Mouse (Mus musculus) cerebellum, adult 2 months (tissue): ENCODE data around the gene Elovl5.

ENCODE experiments used
- CTCF ChIP-seq: fragments of 200-500 bp; IDR thresholded peaks from 2 replicates; pipeline ENCODE4 v1.5.1; 2011; ENCODE audit warnings: low read depth, mild to moderate bottlenecking, control low read depth, low read length, moderate library complexity, borderline replicate concordance; ENCODE audit not compliant: insufficient read depth
- POLR2A ChIP-seq: fragments of 200-500 bp; IDR thresholded peaks from 2 replicates; pipeline ENCODE4 v1.6.1; 2011; ENCODE audit warnings: low read length, control low read depth, borderline replicate concordance; ENCODE audit not compliant: insufficient read depth

DNA sequence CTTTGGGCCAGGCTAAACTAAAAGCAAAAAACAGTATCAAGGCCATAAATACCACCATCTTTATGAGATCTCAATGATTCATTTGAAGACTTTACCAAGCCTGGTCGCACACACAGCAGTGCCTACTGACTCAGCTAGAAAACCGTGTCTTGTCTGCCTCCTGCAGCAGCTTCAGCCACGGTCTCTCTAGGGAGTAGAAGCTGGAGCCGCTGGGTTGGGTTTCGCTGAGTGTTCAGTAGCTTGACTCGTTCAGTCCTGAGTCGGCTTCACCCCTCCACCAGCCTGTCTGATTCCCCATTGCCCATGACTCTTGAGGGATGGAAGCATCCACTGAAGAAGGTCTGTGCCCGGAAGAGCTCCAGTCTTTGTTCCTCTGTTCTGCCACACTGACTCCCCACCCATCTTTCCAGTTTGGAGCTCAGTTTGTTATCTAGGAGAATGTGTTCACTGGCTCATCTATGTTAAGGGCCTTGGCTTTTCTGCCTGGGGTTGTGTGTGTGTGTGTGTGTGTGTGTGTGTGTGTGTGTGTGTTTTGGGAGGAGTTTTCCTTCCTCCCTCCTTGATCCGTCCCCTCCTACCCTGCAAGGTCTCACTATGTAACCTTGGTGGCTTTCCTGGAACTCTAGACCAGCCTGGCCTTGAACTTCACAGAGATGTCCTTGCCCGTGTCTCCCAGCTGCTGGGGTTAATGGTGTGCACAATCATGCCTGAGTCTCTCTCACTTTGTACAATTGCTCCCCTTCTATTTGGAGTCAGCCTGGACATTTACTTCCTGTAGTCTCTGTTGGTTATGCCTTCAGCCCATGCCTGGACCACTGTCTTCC is 13.1 kb downstream of the Elovl5 start:
- TF ChIP-seq POLR2A (no peak), CTCF (no peak)
